Mouse (Mus musculus): ENCODE results near the gene Stxbp5. TPM values are rescaled to one million over a fixed set of nuclear protein-coding genes. Genes with fewer than 3 reads are reported as not detected.

Gene Stxbp5
- polyA plus RNA-seq (2016; fragmentation: Nextera tagmentation; extraction: Ambion mirVana): 7.9 and 8.9 TPM in 2 replicates

DNA sequence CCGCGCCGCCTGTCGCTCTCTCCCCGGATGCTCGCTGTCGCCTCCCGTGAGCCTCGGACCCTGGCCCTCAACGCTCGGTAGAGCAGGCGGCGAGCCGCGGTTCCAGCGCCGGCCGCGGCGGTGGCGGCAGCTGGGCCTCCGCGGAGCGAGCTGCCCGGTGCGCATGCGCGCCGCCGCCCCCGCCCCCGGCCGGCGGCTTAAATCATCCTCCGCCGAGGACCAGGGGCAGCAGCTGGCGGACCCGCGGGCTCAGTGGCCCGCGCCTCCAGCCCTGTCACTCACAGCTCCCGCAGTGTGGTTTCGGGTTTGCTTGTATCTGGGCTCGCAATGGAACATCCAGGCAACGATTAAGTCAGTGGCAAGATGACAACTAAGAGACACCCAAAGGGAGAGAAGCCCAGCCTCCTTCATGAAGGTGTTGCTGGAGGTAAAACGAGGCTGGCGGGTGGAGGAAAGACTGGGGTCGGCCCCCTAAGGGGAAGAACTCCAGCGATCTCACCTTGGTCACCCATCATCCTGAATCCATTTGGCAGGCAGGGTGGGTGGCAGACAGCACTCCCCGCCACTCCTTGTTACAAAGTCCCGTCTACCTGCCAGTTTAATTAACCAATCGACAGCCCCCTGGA is at the start of gene Stxbp5:
Gene Stxbp5, minus strand, starts transcription at position 9 of the 626 bp plus-strand sequence.
- Histone ChIP-seq H3K4me3 (replicated peaks) (peak within 1 kb of the TSS; percentile 84), H3K36me3 (replicated peaks) (no peaks in the 10 kb centered on the region), H3K4me1 (peaks cover 21% of the 10 kb centered on the region), H3K27me3 (no peaks in the 10 kb centered on the region), H3K27ac (peak within 1 kb of the TSS; percentile 97), H3K9ac (peak within 1 kb of the TSS; percentile 95), H3K9me3 (no peaks in the 10 kb centered on the region), H3K4me2 (peak within 1 kb of the TSS; percentile 95)
- ATAC-seq (ENCODE audit: low FRiP score): peak; percentile 87
- WGBS: under 1% methylated on average over 49 of the region's 52 CpGs

DNA sequence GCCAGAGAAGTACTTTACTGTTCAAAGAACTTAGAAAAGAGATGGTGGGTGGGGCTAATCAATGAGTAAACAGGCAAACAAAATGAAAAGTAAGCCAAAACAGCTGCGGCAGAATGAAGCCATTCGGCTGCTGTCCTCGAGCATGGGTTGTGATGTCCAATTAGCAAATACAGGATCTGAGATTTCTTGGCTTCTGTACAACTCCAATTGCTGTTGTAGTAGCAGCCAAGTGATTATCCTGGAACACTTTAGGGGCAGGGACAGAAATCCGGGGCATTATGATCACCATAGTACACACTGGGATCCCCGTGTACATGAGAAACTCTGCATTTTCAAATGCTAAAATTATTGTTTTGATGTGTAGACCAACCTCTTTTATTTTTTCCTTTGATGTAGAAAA is 11.5 kb upstream of the Stxbp5 start:
- Histone ChIP-seq H3K4me2 (no peak overlapping the region), H3K4me1 (no peaks in the 10 kb centered on the region), H3K9ac (no peak overlapping the region), H3K9me3 (no peaks in the 10 kb centered on the region), H3K27me3 (no peaks in the 10 kb centered on the region), H3K27ac (no peak overlapping the region), H3K36me3 (replicated peaks) (no peaks in the 10 kb centered on the region), H3K4me3 (replicated peaks) (no peak overlapping the region)
- WGBS: 80% methylated on average over 5 of the region's 5 CpGs
- ATAC-seq (ENCODE audit: low FRiP score): peak; percentile 57; the same call in 1 of the 2 replicates

DNA sequence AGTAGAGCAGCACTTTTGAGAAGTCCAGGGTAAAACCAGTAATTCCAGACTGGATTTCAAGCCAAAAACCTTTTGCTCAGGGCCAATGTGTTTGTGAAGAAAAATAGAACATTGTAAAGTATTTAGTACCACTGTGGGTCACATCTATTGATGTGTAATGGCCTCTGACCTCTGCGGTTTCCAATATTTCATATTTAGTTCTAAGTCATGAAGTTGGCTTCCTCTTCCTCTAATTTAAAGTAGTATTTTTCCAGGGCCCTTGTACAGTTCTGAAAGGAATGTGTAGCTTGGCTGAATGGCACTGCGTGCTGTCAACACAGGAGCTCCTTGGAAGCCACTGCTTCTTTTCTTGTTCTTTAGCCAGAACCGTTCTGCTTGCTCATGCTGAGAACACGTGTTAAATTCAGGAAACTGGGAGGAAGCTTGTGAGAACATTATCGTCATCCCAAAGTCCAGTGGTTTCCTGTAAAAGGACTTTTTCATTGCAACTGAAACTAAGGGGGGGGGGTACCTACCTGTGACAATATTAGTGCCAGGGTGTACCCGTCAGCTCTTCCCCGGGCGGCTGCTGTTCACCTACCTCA is 7.1 kb upstream of the Stxbp5 start:
- no peaks in the 10 kb centered on the region for H3K27me3 ChIP-seq
- no peaks in the 10 kb centered on the region for H3K9me3 ChIP-seq
- H3K36me3 ChIP-seq (replicated peaks): no peaks in the 10 kb centered on the region
- no peak overlapping the region for H3K4me3 ChIP-seq (replicated peaks)
- H3K27ac ChIP-seq: no peak overlapping the region
- no peak overlapping the region for H3K4me2 ChIP-seq
- H3K9ac ChIP-seq: no peak overlapping the region
- no peaks in the 10 kb centered on the region for H3K4me1 ChIP-seq
- WGBS: 86% methylated on average over 8 of the region's 8 CpGs
- no peak for ATAC-seq (ENCODE audit: low FRiP score)

DNA sequence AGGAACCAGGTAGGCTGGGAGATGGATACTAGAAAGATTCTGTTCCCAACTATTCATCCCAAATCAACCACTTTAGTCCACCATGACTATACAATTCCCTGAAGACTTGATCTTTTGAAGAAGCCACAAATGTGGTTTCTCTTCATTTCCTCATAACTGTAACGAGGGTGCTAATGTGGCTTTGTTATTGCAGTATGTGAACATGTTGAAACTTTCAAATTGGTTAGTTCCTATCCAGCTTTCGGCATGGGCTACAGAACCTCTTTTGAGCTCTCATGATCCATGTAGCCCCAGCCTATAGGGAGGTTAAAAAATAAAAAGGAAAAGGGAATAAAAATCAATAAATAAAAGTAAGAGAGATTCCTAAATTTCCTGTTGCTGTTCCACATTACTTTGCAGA is 6.6 kb upstream of the Stxbp5 start:
- no peaks in the 10 kb centered on the region for H3K36me3 ChIP-seq (replicated peaks)
- H3K4me1 ChIP-seq: no peaks in the 10 kb centered on the region
- no peak overlapping the region for H3K4me3 ChIP-seq (replicated peaks)
- H3K9ac ChIP-seq: no peak overlapping the region
- H3K27me3 ChIP-seq: no peaks in the 10 kb centered on the region
- ATAC-seq (ENCODE audit: low FRiP score): no peak
- no peak overlapping the region for H3K4me2 ChIP-seq
- H3K9me3 ChIP-seq: no peaks in the 10 kb centered on the region
- 84% methylated on average over 2 of the region's 2 CpGs for WGBS
- no peak overlapping the region for H3K27ac ChIP-seq

DNA sequence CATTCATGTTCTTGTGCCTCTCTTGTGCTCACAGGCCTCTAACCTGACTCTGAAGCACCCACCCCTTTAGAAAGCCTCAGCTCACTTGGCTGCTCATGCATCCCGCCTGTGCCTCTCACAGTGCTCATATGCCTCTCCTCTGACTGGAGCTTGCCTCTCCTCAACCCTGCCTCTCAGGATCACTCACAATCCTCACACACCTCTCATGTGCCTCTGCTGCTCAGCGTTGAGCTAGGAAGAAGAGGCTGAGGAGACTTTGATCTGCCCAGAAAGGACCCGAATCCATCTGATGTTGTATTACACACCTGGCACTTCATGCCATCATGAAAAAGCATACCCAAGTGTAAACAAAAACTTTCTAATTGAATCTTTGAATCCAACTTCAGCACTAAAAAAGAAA is 5.3 kb upstream of the Stxbp5 start:
- no peaks in the 10 kb centered on the region for H3K27me3 ChIP-seq
- H3K9ac ChIP-seq: no peak overlapping the region
- H3K9me3 ChIP-seq: no peaks in the 10 kb centered on the region
- 57% methylated on average over 3 of the region's 3 CpGs for WGBS
- no peak for ATAC-seq (ENCODE audit: low FRiP score)
- no peaks in the 10 kb centered on the region for H3K36me3 ChIP-seq (replicated peaks)
- H3K4me1 ChIP-seq: no peaks in the 10 kb centered on the region
- no peak overlapping the region for H3K27ac ChIP-seq
- no peak overlapping the region for H3K4me3 ChIP-seq (replicated peaks)
- H3K4me2 ChIP-seq: no peak overlapping the region

DNA sequence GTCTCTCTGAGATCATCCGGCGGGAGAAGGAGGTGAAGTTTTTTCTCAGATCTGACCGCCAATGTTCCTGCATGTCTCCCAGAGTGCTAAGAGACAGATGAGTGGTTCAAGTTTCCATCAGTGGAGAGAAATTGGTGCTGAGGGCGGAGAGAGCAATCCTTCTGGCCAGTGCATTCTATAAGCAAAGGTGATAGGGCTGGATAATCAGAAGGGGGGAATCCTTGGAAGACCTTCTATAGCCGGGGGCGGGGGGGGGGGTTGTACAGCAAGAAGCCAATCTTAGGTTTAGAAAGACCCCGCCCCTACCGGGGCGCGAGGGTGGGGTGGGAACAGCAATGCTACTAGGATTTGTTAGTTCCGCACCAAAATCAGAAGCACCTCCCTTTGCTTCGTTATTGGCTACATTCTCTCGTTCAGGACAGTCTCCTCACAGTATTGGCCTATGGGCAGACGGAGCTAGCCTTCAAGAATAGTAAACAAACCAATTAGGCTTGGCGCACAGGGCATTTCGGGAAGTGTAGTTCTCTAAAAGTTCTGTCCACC is 889 bp upstream of the Stxbp5 start:
- H3K9me3 ChIP-seq: no peaks in the 10 kb centered on the region
- WGBS: under 1% methylated on average over 16 of the region's 16 CpGs
- ATAC-seq (ENCODE audit: low FRiP score): peak; percentile 86
- peak overlapping the region; percentile 95 for H3K9ac ChIP-seq
- H3K4me1 ChIP-seq: peaks cover 20% of the 10 kb centered on the region
- no peaks in the 10 kb centered on the region for H3K36me3 ChIP-seq (replicated peaks)
- H3K4me3 ChIP-seq (replicated peaks): peak overlapping the region; percentile 84
- H3K27ac ChIP-seq: peak overlapping the region; percentile 97
- H3K27me3 ChIP-seq: no peaks in the 10 kb centered on the region
- H3K4me2 ChIP-seq: peak overlapping the region; percentile 95

DNA sequence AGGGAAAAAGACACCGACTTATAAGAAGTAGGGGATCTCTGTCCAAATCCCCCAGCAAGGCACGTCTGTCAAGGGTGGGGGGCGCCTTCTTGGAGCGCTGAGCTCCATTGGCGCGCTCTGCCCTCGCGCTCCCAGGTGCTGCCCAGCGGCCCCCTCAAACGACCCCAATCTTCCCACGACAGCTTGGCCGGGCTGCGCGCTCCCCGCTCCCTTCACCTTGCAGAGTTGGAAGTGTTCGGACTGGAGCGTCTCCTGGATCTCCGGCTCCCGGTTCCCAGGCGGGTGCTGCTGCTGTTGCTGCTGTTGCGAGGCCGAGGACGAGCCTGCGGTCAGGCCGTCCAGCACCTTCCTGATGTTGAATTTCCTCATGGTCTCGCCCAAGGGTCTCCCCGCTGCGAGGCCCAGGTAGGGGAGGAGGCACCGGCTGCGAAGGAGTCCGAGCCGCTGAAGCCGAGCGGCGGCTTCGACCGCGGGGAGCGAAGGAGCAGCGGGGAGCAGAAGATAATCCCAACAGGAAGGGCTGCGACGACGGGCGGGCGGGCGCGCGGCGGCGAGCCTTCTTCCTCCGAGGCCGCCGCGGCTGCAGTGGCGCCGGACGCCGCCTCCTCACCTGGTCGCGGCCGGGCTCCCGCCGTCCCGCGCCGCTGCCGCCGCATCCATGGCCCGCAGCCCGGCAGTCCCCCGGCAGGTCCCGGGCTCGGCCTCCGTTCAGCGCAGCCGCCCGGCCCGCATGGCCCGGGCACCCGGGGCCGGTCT is 386 bp downstream of the Stxbp5 start:
- ATAC-seq (ENCODE audit: low FRiP score): peak; percentile 42
- peak overlapping the region; percentile 84 for H3K4me3 ChIP-seq (replicated peaks)
- peak overlapping the region; percentile 95 for H3K9ac ChIP-seq
- H3K36me3 ChIP-seq (replicated peaks): no peaks in the 10 kb centered on the region
- H3K27me3 ChIP-seq: no peaks in the 10 kb centered on the region
- H3K9me3 ChIP-seq: no peaks in the 10 kb centered on the region
- peak overlapping the region; percentile 97 for H3K27ac ChIP-seq
- peaks cover 21% of the 10 kb centered on the region for H3K4me1 ChIP-seq
- H3K4me2 ChIP-seq: peak overlapping the region; percentile 95
- under 1% methylated on average over 61 of the region's 81 CpGs for WGBS

DNA sequence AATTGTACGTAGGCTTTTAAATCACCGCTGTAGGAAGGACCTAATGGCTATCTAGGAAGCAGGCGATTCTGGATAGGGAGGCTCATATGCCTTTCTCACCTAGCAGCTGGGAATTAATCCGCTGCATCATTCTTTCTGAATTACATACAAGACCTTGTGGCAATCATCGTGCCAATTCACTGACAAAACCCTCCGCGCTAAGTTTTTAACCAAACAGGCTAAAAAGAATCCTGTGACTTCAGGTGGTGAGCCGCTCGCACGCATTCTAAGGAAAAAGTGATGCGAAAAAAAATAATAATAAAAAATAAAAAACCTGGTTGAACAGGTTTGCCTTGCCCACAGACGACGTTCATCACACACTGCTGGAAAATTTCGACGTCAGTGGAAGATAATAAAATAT is 1.1 kb downstream of the Stxbp5 start:
- H3K27me3 ChIP-seq: no peaks in the 10 kb centered on the region
- peak overlapping the region; percentile 84 for H3K4me3 ChIP-seq (replicated peaks)
- H3K4me1 ChIP-seq: peaks cover 21% of the 10 kb centered on the region
- H3K36me3 ChIP-seq (replicated peaks): no peaks in the 10 kb centered on the region; the same call in 1 of the 2 replicates
- H3K9ac ChIP-seq: peak overlapping the region; percentile 95; the same call in 1 of the 2 replicates
- 0 out of 2 replicates have a peak overlapping the region, but pooled peaks have one; percentile 97 for H3K27ac ChIP-seq
- under 1% methylated on average over 15 of the region's 15 CpGs for whole genome bisulfite sequencing
- H3K9me3 ChIP-seq: no peaks in the 10 kb centered on the region
- ATAC-seq (ENCODE audit: low FRiP score): 0 out of 2 replicates have a peak, but pooled peaks have one; percentile 1
- H3K4me2 ChIP-seq: peak overlapping the region; percentile 95

DNA sequence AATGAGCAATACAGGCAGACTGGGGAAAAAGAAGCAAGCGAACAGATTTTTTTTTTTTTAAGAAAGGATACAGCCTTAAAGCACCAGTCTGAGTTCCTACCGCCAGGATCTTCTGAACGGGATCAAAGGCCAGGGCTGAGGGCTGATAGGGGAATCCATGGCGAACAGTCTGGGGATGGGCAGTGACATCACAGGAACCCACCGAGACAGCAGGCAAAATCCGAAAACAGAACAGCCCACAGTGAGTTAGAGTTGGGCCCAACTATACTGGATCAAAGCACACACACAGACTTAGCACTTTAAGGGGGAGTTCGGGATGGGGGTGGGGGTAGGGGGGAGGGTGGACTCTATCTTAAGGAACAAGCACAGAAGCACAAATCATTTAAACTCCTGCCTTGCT is 1.8 kb downstream of the Stxbp5 start:
- WGBS: 5% methylated on average over 7 of the region's 7 CpGs
- Histone ChIP-seq H3K27me3 (no peaks in the 10 kb centered on the region), H3K9me3 (no peaks in the 10 kb centered on the region), H3K4me2 (peak overlapping the region; percentile 95), H3K9ac (peak overlapping the region; percentile 25), H3K4me3 (replicated peaks) (peak overlapping the region; percentile 84), H3K27ac (no peak overlapping the region), H3K4me1 (peaks cover 21% of the 10 kb centered on the region), H3K36me3 (replicated peaks) (no peaks in the 10 kb centered on the region; the same call in 1 of the 2 replicates)
- no peak for ATAC-seq (ENCODE audit: low FRiP score)

DNA sequence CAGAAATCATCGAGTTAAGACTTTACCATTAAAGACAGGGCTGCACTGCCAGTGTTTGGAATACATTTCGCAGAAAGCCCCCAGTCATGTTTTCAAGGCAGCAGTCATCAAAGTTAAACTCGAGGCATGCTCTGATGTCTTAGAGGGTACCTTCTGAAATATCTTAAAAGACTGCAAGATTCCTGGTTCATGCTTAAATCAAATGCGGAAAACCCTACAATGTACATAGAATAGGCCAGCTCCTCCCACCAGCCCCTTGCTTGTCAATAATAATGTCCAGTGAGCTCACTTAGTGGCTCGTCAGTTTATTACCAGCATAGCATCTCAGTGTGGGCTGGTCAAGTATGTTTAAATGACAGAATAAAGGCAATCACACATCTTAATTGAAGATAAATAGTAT is 3.0 kb downstream of the Stxbp5 start:
- H3K4me3 ChIP-seq (replicated peaks): no peak overlapping the region
- no peak overlapping the region for H3K27ac ChIP-seq
- no peaks in the 10 kb centered on the region for H3K27me3 ChIP-seq
- 59% methylated on average over 5 of the region's 5 CpGs for WGBS
- 0 out of 2 replicates have a peak overlapping the region, but pooled peaks have one; percentile 17 for H3K4me2 ChIP-seq
- no peak overlapping the region for H3K9ac ChIP-seq
- H3K36me3 ChIP-seq (replicated peaks): no peaks in the 10 kb centered on the region; the same call in 1 of the 2 replicates
- H3K4me1 ChIP-seq: peaks cover 22% of the 10 kb centered on the region
- no peak for ATAC-seq (ENCODE audit: low FRiP score)
- no peaks in the 10 kb centered on the region for H3K9me3 ChIP-seq

DNA sequence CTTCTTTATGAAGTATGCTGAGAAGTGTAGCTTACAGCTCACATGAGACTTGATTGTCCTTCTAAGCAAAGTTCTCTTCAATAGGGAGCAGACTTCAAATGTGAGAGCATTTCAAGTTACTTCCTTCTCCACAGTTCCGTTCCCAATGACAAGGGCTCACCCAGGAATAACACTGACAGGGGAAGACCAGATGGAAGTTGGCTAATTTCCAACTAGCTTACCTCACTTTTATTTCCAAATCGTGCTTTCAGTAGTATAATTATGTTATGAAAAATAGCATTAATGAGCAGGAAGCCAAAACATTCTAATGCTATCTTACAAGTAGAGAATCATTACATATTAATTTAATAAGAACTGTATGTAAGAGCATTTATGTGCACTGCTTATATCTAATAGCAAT is 7.3 kb downstream of the Stxbp5 start:
- ATAC-seq (ENCODE audit: low FRiP score): no peak
- no peak overlapping the region for H3K4me3 ChIP-seq (replicated peaks)

DNA sequence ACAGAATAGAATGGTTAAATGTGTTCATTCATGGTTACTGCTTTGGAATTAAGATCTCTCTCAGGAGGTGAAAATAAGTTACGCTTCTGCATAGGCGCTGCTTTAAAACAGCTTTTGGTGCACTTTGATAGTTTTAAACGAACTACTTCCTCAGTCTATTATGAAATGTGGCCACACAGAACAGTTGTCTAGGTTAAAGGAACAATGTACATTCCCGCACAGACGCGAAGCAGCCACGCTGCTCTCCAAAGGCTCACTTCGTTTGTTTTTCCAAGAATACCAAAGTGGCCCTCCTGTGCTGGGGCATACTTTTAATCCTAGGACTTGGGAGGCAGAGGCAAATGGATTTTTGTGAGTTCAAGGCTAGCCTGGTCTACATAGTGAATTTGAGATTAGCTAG is 11.2 kb downstream of the Stxbp5 start:
- WGBS: 46% methylated on average over 8 of the region's 8 CpGs
- Histone ChIP-seq H3K9ac (no peak overlapping the region), H3K27me3 (no peaks in the 10 kb centered on the region), H3K4me2 (no peak overlapping the region), H3K36me3 (replicated peaks) (peaks cover 7% of the 10 kb centered on the region), H3K27ac (no peak overlapping the region), H3K4me3 (replicated peaks) (no peak overlapping the region), H3K4me1 (peaks cover 10% of the 10 kb centered on the region; the same call in 1 of the 2 replicates), H3K9me3 (no peaks in the 10 kb centered on the region)
- ATAC-seq (ENCODE audit: low FRiP score): no peak

More for the DNA sequence above, 7.3 kb downstream of the Stxbp5 start:
- no peak overlapping the region for H3K9ac ChIP-seq
- H3K9me3 ChIP-seq: no peaks in the 10 kb centered on the region
- H3K4me1 ChIP-seq: peaks cover 19% of the 10 kb centered on the region
- 78% methylated on average over 2 of the region's 2 CpGs for WGBS
- H3K27me3 ChIP-seq: no peaks in the 10 kb centered on the region
- no peaks in the 10 kb centered on the region; the same call in 1 of the 2 replicates for H3K36me3 ChIP-seq (replicated peaks)
- H3K4me2 ChIP-seq: no peak overlapping the region
- H3K27ac ChIP-seq: no peak overlapping the region
